Mouse (Mus musculus) intestine, embryonic 14.5 days (tissue): ENCODE data around the gene Gm4792. TPM values are rescaled to one million over a fixed set of nuclear protein-coding genes. Genes with fewer than 3 reads are reported as not detected.

ENCODE experiments used
- polyA plus RNA-seq: library from polyadenylated mRNA; unstranded; fragments of >200 nt; fragmentation: Nextera tagmentation; extraction: Ambion mirVana; gene quantifications from 2 replicates; pipeline ENCODE4 v1.2.1, GENCODE M21; 2014

Gene Gm4792
- polyA plus RNA-seq, 1 experiment from 2014 or later = not detected

Other genes with a start within 250 kb of the Gm4792 start
- gene Nr2c1, start 150.7 kb downstream of the Gm4792 start, polyA plus RNA-seq = 10.7 and 13.7 TPM in 2 replicates
- 456 and 473 TPM in 2 replicates for gene Ndufa12, start 100.0 kb downstream of the Gm4792 start, polyA plus RNA-seq
- gene Tmcc3, start 13.2 kb upstream of the Gm4792 start, polyA plus RNA-seq = 10.4 and 10.6 TPM in 2 replicates